In the genomic region with DNA sequence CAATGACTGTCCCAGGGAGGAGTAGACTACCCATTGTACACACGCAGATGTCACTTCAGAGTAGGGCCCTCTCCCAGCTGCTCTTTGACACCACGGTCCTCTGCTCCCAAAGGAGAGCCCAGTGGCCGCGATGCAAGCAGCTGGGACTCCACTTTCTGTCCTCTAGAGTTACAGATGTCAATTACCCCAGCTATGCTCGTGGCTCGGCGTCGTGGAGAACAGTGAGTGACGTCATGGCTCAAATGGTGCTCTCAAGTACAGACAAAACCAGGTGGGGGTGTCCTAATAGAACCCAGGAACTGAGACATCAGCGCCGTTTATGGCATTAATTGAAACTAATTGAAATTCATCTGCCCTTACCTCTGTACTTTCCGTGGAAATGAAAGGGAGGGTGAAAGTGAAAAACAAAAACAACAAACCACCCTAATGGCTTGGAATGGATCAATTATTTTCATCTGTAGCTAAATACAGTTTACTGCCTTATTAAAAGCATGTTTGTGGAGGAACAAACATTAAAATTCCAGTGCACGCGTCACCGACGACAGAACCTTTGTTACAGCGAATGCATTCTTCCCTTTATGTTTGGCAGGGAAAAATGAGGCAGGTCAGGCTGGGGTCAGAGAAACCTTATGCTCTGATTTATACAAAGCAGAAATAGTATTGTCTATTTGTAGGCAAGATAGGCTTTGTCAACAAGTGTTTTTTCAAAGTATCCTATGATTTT, we compare ENCODE assay signal across 12 mouse cellular contexts.
DNase-seq lines count a peak whose midpoint lies in the region; ATAC-seq and TF ChIP-seq lines count a peak whose summit lies in the region.
"Had no signal": no experiment of that assay in that cellular context is flagged by ENCODE, and none has a peak within 500 bp of the region (broad histone marks: within the 10 kb centered on the region; RNA-seq: fewer than 3 reads in every experiment).

No protein-coding gene starts in this region.

- H3K9me3 ChIP-seq in heart, embryonic 12.5 days (replicated peaks), result no peaks in the 10 kb centered on the region
- H3K9me3 ChIP-seq in CH12.LX (replicated peaks; ENCODE audit: low read length), result no peaks in the 10 kb centered on the region
- no peaks in the 10 kb centered on the region for H3K9me3 ChIP-seq in embryonic facial prominence, embryonic 13.5 days
- H3K9me3 ChIP-seq: intestine, embryonic 15.5 days had no signal

- WGBS in heart, embryonic 12.5 days, result 83% methylated on average over 17 of the region's 17 CpGs
- WGBS in embryonic facial prominence, embryonic 13.5 days, result 35% methylated on average over 17 of the region's 17 CpGs

- no peaks in the 10 kb centered on the region for H3K4me1 ChIP-seq in heart, embryonic 12.5 days (replicated peaks)
- H3K4me1 ChIP-seq in CH12.LX (ENCODE audit: control insufficient read depth in 1 of 2, insufficient read depth in 2 of 2), result peaks cover 6 to 25% of the 10 kb centered on the region in 2 experiments
- H3K4me1 ChIP-seq in embryonic facial prominence, embryonic 13.5 days, result peaks cover 8% of the 10 kb centered on the region; the same call in 1 of the 2 replicates
- H3K4me1 ChIP-seq: intestine, embryonic 15.5 days had no signal

- H3K27ac ChIP-seq in heart, embryonic 12.5 days (ENCODE audit: poor library complexity, severe bottlenecking), result no peak overlapping the region
- no peak overlapping the region for H3K27ac ChIP-seq in CH12.LX (ENCODE audit: insufficient read depth, low read depth)
- no peak overlapping the region for H3K27ac ChIP-seq in embryonic facial prominence, embryonic 13.5 days
- H3K27ac ChIP-seq: intestine, embryonic 15.5 days; liver, embryonic 14.5 days had no signal

- in situ Hi-C loops in CH12.LX (cut with MboI; ENCODE audit: low pct_ligation_motif_present, low pct_unique_long_range_greater_than_20kb, low sequenced_read_pairs), result no loop called here

- no peak overlapping the region for H3K4me2 ChIP-seq in heart, embryonic 12.5 days
- H3K4me2 ChIP-seq in CH12.LX (ENCODE audit: insufficient read depth, low read depth, poor library complexity, severe bottlenecking), result peak overlapping the region; percentile 54
- H3K4me2 ChIP-seq in embryonic facial prominence, embryonic 13.5 days, result peak overlapping the region; percentile 11; the same call in 1 of the 2 replicates
- H3K4me2 ChIP-seq: intestine, embryonic 15.5 days had no signal

- TF ChIP-seq CTCF in CH12.LX (conservative IDR thresholded peaks at IDR 0.05 in 1 of 2, IDR thresholded peaks at IDR 0.05 in 1 of 2; ENCODE audit: low read depth in 2 of 2, low read length in 2 of 2), result no peak

- TF ChIP-seq EP300 in CH12.LX (IDR thresholded peaks at IDR 0.05; ENCODE audit: low read length), result no peak

- no peaks in the 10 kb centered on the region for H3K79me2 ChIP-seq in CH12.LX (replicated peaks; ENCODE audit: control insufficient read depth, extremely low read depth, insufficient read depth, poor library complexity, severe bottlenecking)

- no peak for TF ChIP-seq RAD21 in CH12.LX (IDR thresholded peaks at IDR 0.05; ENCODE audit: low read depth, low read length)

- no peak for TF ChIP-seq POLR2A in CH12.LX (IDR thresholded peaks at IDR 0.05; ENCODE audit: low read depth, low read length)

- H3K36me3 ChIP-seq in heart, embryonic 12.5 days, result no peaks in the 10 kb centered on the region
- no peaks in the 10 kb centered on the region for H3K36me3 ChIP-seq in CH12.LX (replicated peaks in 1 of 2; ENCODE audit: control insufficient read depth in 1 of 2, insufficient read depth in 1 of 2, low read length in 1 of 2)
- H3K36me3 ChIP-seq in embryonic facial prominence, embryonic 13.5 days, result no peaks in the 10 kb centered on the region
- H3K36me3 ChIP-seq: intestine, embryonic 15.5 days had no signal

- DNase-seq in heart, adult 11 months, result peak; percentile 76
- DNase-seq in CH12.LX (ENCODE audit: extremely low read depth) (peak; percentile 33), liver (no peak)
- DNase-seq in neural tube, embryonic 10.5 days (ENCODE audit: extremely low spot score, low spot score), result peak; percentile 55
- no peak for DNase-seq in layer of hippocampus, postnatal 14 days (ENCODE audit: low spot score in 2 of 2)
- DNase-seq: lung, postnatal 4 days; thymus, adult 18-20 months had no signal

- dilution Hi-C loops in CH12.LX (cut with MboI; ENCODE audit: extremely low pct_ligation_motif_present, extremely low pct_unique_long_range_greater_than_20kb, low sequenced_read_pairs), result no loop called here

- ATAC-seq in heart, embryonic 12.5 days (ENCODE audit: insufficient number of reproducible peaks, low FRiP score), result no peak
- no peak for ATAC-seq in embryonic facial prominence, embryonic 13.5 days (ENCODE audit: insufficient number of reproducible peaks, insufficient read depth, low FRiP score, low TSS enrichment, low read depth)
- ATAC-seq in megakaryocyte-erythroid progenitor cell, adult 5-6 weeks (replicated peaks; ENCODE audit: low FRiP score, low TSS enrichment, poor library complexity, severe bottlenecking), result no peak

- no peak overlapping the region for H3K9ac ChIP-seq in heart, embryonic 12.5 days
- no peak overlapping the region for H3K9ac ChIP-seq in CH12.LX (ENCODE audit: insufficient read depth, low read depth)
- H3K9ac ChIP-seq in embryonic facial prominence, embryonic 13.5 days, result no peak overlapping the region
- H3K9ac ChIP-seq: intestine, embryonic 15.5 days; liver, embryonic 14.5 days had no signal

- no peak overlapping the region for H3K4me3 ChIP-seq in heart, embryonic 12.5 days
- H3K4me3 ChIP-seq in CH12.LX (replicated peaks in 1 of 3; ENCODE audit: low read depth in 2 of 3, low read length in 2 of 3, poor library complexity in 1 of 3), result peak overlapping the region in 1 of 3 experiments; percentile 16
- no peak overlapping the region for H3K4me3 ChIP-seq in embryonic facial prominence, embryonic 13.5 days
- H3K4me3 ChIP-seq: intestine, embryonic 15.5 days had no signal

- H3K27me3 ChIP-seq in heart, embryonic 12.5 days (replicated peaks), result no peaks in the 10 kb centered on the region
- H3K27me3 ChIP-seq in CH12.LX (replicated peaks), result peaks cover 2% of the 10 kb centered on the region
- H3K27me3 ChIP-seq in embryonic facial prominence, embryonic 13.5 days, result no peaks in the 10 kb centered on the region
- H3K27me3 ChIP-seq: intestine, embryonic 15.5 days had no signal

TF ChIP-seq in CH12.LX, 34 proteins besides CTCF, POLR2A, EP300 and RAD21:
- no peak; the same call in 1 of the 2 replicates for TF ChIP-seq JUND (conservative IDR thresholded peaks at IDR 0.05; ENCODE audit: low read depth, low read length)
- TF ChIP-seq ETS1 (conservative IDR thresholded peaks at IDR 0.05; ENCODE audit: low read depth, low read length), result peak; percentile 16; the same call in 1 of the 2 replicates
- no peak for TF ChIP-seq HCFC1 (IDR thresholded peaks at IDR 0.05; ENCODE audit: low read depth, low read length)
- peak; percentile 20; the same call in 1 of the 2 replicates for TF ChIP-seq MAX (IDR thresholded peaks at IDR 0.05; ENCODE audit: low read length)
- TF ChIP-seq JUN (IDR thresholded peaks at IDR 0.05; ENCODE audit: insufficient read depth, low read depth, low read length), result peak; percentile 12; the same call in 1 of the 2 replicates

Comparison
In these comparisons a context has a peak if more than half of its experiments do, and no peak if none do; other contexts are left out.
1. DNase-seq: peak in heart, adult 11 months (single experiment), CH12.LX (single experiment) and neural tube, embryonic 10.5 days (single experiment); none in layer of hippocampus, postnatal 14 days (0 of 2) and liver (single experiment).